Mouse (Mus musculus) spleen, postnatal 36 days (tissue): ENCODE data around the gene Tbc1d12.

ENCODE experiments used
- DNase-seq, 2 experiments: peaks; one replicate each; pipeline ENCODE4 v3.0.0; 2022; ENCODE audit warnings: low spot score in 2 of 2, mixed read lengths in 1 of 2

The Tbc1d12 gene

DNA sequence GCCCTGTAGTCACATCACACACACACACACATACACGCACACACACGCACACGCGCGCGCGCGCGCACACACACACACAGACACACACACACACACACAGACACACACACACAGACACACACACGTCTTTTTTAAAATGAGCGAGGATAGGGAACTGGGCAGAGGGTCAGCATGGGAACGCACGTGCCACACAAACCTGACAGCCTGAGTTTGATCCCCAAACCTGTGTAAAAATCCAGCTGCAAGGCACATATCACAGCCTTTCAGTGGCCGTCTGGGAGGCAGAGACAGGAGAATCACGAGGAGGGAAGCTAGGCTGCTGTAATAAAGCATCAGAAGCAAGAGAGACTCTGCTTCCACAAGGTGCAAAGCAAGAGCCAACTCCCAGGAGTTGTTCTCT is 78.5 kb downstream of the Tbc1d12 start:
- DNase-seq, result no peak

DNA sequence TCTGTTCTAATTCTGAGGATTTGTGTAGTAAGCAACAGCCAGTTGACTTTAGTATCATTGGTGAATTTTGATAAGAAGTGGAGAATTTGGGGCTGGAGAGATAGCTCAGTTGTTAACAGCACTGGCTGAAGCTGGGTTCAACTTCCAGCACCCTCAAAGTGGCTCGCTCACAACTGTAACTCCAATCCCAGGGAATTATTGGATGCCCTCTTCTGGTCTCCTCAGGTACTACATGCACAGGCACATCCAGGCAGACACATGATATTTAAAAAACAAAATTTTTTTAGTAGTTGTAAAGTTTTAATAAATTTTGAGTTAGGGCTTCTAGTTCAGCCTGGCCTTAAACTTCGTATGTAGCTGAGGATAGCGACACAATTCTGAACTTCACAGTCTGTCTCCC is 79.3 kb downstream of the Tbc1d12 start:
- peak in 1 of 2 experiments; percentile 12 for DNase-seq

DNA sequence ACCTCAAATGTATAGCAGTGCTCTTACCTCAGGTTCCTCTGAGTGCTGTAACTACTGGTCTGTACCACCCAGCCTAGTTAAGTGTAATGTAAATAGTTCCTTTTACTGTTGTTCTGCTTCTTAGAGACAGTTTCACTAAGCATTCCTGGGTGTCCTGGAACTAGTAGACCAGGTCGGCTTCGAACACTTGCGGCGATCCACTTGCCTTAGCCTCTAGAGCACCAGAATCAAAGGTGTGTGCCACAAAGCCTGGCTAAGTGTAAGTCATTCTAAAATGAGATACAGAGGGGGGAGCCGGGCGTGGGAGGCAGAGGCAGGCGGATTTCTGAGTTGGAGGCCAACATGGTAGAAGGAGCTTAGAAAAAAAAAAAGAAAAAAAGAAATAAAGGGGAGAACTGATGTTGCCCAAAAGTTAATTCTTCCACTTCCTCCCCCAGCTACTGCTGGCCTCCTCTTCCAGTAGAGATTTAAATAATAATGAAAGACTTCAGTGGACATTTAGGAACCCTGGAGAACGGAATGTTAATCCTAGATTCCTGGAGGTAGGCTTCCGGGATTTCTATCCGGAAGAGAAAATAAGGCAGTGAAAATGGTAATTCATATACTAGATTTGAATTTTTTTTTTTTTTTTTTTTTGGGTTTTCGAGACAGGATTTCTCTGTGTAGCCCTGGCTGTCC is 92.2 kb downstream of the Tbc1d12 start:
- no peak for DNase-seq

DNA sequence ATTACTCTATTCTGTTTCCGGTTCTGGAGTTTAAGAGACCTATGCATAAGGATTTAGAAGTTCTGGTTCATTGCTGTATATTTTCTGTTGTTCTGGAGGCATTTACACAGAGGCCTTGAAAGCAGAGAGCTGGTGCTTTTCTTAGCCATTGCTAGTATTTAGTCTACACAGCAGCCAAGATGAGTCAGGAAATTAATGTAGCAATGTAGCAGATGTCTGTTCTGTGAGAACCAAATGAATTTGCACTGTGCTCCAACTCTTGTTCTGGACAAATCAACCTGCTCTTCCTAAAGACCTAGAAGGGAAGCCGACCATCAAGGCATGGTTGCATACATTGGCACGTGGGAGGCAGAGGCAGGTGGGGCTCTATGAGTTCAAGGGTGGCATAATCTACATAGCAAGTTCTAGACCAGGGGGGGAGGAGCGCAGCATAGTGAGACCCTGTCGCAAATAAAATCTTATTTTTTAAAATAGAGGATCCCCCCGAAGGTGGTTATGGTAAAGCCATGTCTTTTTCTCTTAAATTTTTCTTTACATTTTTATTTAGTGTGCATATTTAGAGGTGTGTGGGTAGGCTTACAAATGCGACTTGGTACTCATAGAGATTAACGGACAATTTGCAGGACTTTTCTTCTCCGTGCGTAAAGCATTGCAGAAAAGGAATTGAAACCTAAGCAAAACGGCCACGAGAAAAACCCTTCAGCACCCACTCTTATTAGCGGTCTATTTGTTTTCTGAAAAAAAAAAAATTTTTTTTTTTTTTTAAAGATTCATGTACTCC is 93.3 kb downstream of the Tbc1d12 start:
- DNase-seq, result no peak

DNA sequence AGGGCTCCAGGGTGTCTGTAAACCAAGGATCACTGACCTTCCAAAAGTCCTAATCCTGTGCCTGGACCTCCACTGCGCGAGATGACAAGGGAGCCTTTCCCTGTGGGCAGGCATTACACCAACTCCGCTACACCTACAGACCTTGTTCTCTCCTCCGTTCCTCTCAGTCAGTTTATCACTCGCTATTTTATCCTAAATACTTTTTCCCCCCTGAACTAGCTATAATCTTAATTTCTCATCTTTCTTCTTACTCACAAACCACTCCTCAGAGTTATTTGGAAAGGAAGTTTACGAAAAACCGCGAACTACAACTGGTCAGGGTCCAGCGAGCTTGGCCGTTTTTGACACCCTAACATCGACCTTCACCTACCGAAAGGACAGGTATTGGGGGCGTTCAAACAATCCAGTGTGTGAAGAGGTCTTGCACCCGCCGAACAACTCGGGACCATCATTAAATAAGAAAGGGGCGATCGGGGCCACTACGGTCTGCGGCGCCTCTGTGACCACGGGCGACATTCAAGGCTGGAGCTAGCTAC is 93.9 kb downstream of the Tbc1d12 start:
- DNase-seq, result peak in 1 of 2 experiments; percentile 6

DNA sequence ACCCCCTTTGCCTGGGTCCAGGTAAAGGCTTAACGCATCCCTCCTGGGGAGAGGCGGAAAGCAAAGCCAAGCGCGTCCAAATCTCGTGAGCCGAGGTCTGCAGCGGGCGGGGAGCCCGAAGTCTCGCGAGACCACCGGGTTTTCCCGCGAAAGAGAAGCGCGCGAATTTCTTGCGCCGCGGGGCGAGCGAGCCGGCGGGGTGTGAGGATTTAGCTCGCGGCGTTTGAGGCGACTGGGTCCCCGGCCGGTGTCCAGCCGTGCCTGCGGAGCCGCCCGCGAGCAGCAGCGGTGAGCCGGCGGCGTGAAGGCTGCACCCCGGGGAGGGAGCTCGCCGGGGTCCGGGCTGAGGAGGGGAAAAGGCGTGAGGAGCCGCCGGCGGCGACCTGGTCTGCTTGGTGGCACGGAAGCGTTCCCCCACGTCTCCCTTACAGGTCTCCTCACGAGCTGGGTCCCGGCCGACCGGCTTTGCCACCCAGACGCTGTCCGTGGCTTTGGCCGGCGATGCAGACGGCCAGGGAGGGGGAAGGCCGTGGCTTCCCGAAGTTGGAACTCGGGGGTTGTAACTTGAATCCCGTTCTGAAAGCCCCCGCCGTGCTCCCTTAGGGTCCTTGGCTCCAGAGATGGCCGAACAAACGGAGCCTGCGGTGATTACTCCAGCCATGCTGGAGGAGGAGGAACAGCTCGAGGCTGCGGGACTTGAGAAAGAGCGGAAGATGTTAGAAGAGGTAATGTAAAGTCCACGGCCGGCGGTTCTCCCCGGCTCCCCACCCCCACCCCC is 94.6 kb downstream of the Tbc1d12 start, which contains the start of gene Hells:
TSS of gene Hells (plus strand) at position 128 of the 778 bp plus-strand sequence.
- DNase-seq, result peak; percentile 82 to 86

DNA sequence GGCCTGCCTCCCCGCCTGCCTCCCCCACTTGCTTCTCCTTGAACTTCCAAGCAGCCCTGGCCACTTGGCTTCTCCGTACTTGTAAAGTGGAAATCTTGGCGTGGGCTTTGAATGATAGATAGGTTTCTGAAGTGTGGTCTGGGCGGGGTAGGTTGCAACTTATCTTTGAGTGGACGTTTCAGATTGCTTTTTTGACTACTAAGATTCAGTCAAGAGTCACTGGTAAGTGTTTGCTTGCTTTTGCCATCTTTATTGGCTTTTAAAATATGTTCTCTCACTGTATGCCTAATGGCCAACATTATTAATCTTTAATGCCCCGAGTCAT is 95.1 kb downstream of the Tbc1d12 start:
- DNase-seq, result no peak

DNA sequence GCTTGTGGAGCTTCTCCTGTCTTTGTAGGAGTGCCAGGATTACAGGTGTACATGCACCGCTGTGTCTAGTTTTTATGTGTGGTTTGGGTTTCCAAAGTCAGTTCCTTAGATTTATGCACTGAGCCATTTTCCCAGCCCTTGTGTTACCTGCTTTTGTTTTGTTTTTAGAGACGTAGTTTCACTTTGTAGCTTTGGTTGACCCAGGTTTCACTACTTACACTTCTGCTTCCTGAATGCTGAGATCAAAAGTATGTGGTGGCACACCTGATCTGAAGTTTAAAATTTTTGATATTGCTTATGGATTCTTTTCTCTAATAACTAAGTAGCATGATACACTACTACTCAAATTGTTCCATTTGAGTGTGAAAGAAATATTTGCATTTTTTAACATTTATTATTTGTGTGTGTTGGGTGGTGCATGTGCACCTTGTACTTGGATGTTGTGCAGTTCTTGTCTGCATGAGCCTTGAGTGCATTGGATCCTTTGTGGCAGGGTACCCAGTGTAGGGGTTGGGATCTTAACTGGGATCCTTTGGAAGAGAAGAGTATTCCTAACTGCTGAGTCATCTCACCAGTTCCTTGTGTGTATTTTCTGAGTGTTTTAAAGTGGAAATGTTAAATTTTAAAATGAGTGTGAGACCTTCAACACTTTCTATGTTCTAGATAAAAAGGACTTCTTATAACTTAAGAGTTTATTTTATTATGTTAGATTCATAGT is 108.4 kb downstream of the Tbc1d12 start:
- DNase-seq, result no peak
